Mouse (Mus musculus) kidney, postnatal 0 days (tissue): ENCODE data around the gene Jak2. TPM values are rescaled to one million over a fixed set of nuclear protein-coding genes. Genes with fewer than 3 reads are reported as not detected.

Experiments
- ATAC-seq: fragments of 200-750 bp; cut with Nextera tagmentation; replicated peaks from 2 replicates; pipeline ENCODE4 v1.8.0; 2017; ENCODE audit warnings: low read depth, moderate number of reproducible peaks, moderate TSS enrichment, moderate library complexity; ENCODE audit not compliant: low FRiP score
- DNase-seq: peaks from one replicate; pipeline ENCODE4 v3.0.0-alpha.2; 2016; ENCODE audit warnings: low spot score
- H3K27ac ChIP-seq: fragments of 300-500 bp; sonication (generic); 2 replicates; pipeline ENCODE4 v1.5.1; 2014; ENCODE audit warnings: mild to moderate bottlenecking
- H3K27me3 ChIP-seq: fragments of 300-500 bp; sonication (generic); 2 replicates; pipeline ENCODE4 v1.6.1; 2014; ENCODE audit warnings: low read length, mixed read lengths; ENCODE audit not compliant: insufficient read depth
- H3K36me3 ChIP-seq: fragments of 300-500 bp; sonication (generic); 2 replicates; pipeline ENCODE4 v1.6.1; 2014; ENCODE audit warnings: low read length, mixed read lengths; ENCODE audit not compliant: insufficient read depth
- H3K4me1 ChIP-seq: fragments of 300-500 bp; sonication (generic); replicated peaks from 2 replicates; pipeline ENCODE4 v1.6.1; 2014; ENCODE audit warnings: antibody characterized with exemption, low read length, mixed read lengths; ENCODE audit not compliant: insufficient read depth
- H3K4me2 ChIP-seq: fragments of 300-500 bp; sonication (generic); 2 replicates; pipeline ENCODE4 v1.6.1; 2014; ENCODE audit warnings: mild to moderate bottlenecking, low read length, moderate library complexity, mixed read lengths
- H3K4me3 ChIP-seq: fragments of 300-500 bp; sonication (generic); replicated peaks from 2 replicates; pipeline ENCODE4 v1.5.1; 2014; ENCODE audit warnings: low read depth, low read length
- H3K9ac ChIP-seq: fragments of 300-500 bp; sonication (generic); 2 replicates; pipeline ENCODE4 v1.6.1; 2014; ENCODE audit warnings: low read depth, low read length
- H3K9me3 ChIP-seq: fragments of 300-500 bp; sonication (generic); replicated peaks from 2 replicates; pipeline ENCODE4 v1.6.1; 2016; ENCODE audit warnings: low read length, inconsistent platforms, mixed read lengths
- CTCF ChIP-seq: IDR thresholded peaks from 2 replicates; pipeline ENCODE4 v1.5.1; 2016; ENCODE audit warnings: antibody characterized with exemption, low read depth, mild to moderate bottlenecking, moderate library complexity
- WGBS: fragments of 180-500 bp; shearing (Covaris S2); extraction: QIAGEN DNeasy Blood & Tissue Kit; methylation state at CpG from one replicate; pipeline ENCODE4 v1.1.7; 2014; 5-methylcytosine and 5-hydroxymethylcytosine counted together
- polyA plus RNA-seq: library from polyadenylated mRNA; unstranded; fragments of >200 nt; fragmentation: Nextera tagmentation; extraction: Ambion mirVana; gene quantifications from 2 replicates; pipeline ENCODE4 v1.2.1, GENCODE M21; 2015

Gene Jak2
- polyA plus RNA-seq, 1 experiment from 2014 or later: 9.8 TPM

GRCm38 (mm10) chr19:29249933-29250332 lies 1.7 kb upstream of the Jak2 start:
- Histone ChIP-seq H3K4me3 (0 out of 2 replicates have a peak overlapping the region, but pooled peaks have one; percentile 93), H3K9me3 (no peaks in the 10 kb centered on the region), H3K27me3 (no peaks in the 10 kb centered on the region), H3K27ac (no peak overlapping the region), H3K36me3 (no peaks in the 10 kb centered on the region), H3K4me2 (peak overlapping the region; percentile 67; the same call in 1 of the 2 replicates), H3K4me1 (peaks cover 12% of the 10 kb centered on the region; the same call in 1 of the 2 replicates), H3K9ac (no peak overlapping the region)
- DNase-seq (no peak), ATAC-seq (no peak)
- no peak for TF ChIP-seq CTCF
- 47% methylated on average over 4 of the region's 4 CpGs for WGBS

- no peaks in the 10 kb centered on the region for H3K9me3 ChIP-seq
- H3K36me3 ChIP-seq: no peaks in the 10 kb centered on the region
- peak overlapping the region; percentile 67 for H3K4me2 ChIP-seq
- peak overlapping the region; percentile 94 for H3K9ac ChIP-seq
- under 1% methylated on average over 34 of the region's 44 CpGs for whole genome bisulfite sequencing
- DNase-seq: peak; percentile 52
- peak overlapping the region; percentile 93 for H3K4me3 ChIP-seq
- TF ChIP-seq CTCF: no peak
- peak; percentile 63 for ATAC-seq
- H3K27me3 ChIP-seq: no peaks in the 10 kb centered on the region
- H3K27ac ChIP-seq: peak overlapping the region; percentile 97
- peaks cover 12% of the 10 kb centered on the region; the same call in 1 of the 2 replicates for H3K4me1 ChIP-seq
These were observed 552 bp downstream of the Jak2 start for GRCm38 (mm10) chr19:29251958-29252801.

- peaks cover 12% of the 10 kb centered on the region; the same call in 1 of the 2 replicates for H3K4me1 ChIP-seq
- peak overlapping the region; percentile 94 for H3K9ac ChIP-seq
- H3K4me2 ChIP-seq: peak overlapping the region; percentile 67
- H3K4me3 ChIP-seq: peak overlapping the region; percentile 93
- no peaks in the 10 kb centered on the region for H3K36me3 ChIP-seq
- H3K27me3 ChIP-seq: no peaks in the 10 kb centered on the region
- H3K9me3 ChIP-seq: no peaks in the 10 kb centered on the region
- peak; percentile 42 for DNase-seq
- no peak for TF ChIP-seq CTCF
- no peak overlapping the region for H3K27ac ChIP-seq
- ATAC-seq: no peak
- WGBS: 20% methylated on average over 10 of the region's 10 CpGs
These were observed 1.4 kb downstream of the Jak2 start for GRCm38 (mm10) chr19:29252831-29253545.

GRCm38 (mm10) chr19:29253728-29254127 lies 2.1 kb downstream of the Jak2 start:
- Histone ChIP-seq H3K4me2 (peak overlapping the region; percentile 67), H3K9me3 (no peaks in the 10 kb centered on the region), H3K4me3 (peak overlapping the region; percentile 93; the same call in 1 of the 2 replicates), H3K4me1 (peaks cover 12% of the 10 kb centered on the region; the same call in 1 of the 2 replicates), H3K9ac (peak overlapping the region; percentile 94; the same call in 1 of the 2 replicates), H3K27ac (no peak overlapping the region), H3K36me3 (no peaks in the 10 kb centered on the region), H3K27me3 (no peaks in the 10 kb centered on the region)
- TF ChIP-seq CTCF: peak; percentile 100
- ATAC-seq: 0 out of 2 replicates have a peak, but pooled peaks have one; percentile 43
- DNase-seq: peak; percentile 96
- 4% methylated on average over 9 of the region's 9 CpGs for WGBS

GRCm38 (mm10) chr19:29254671-29255070 lies 3.0 kb downstream of the Jak2 start:
- Histone ChIP-seq H3K36me3 (no peaks in the 10 kb centered on the region), H3K27ac (no peak overlapping the region), H3K4me2 (no peak overlapping the region), H3K9ac (no peak overlapping the region), H3K27me3 (no peaks in the 10 kb centered on the region), H3K4me1 (peaks cover 12% of the 10 kb centered on the region; the same call in 1 of the 2 replicates), H3K9me3 (no peaks in the 10 kb centered on the region), H3K4me3 (no peak overlapping the region)
- ATAC-seq (no peak), DNase-seq (no peak)
- 70% methylated on average over 4 of the region's 4 CpGs for WGBS
- no peak for TF ChIP-seq CTCF
